ENCODE assay signal across 8 mouse cellular contexts in the genomic region with DNA sequence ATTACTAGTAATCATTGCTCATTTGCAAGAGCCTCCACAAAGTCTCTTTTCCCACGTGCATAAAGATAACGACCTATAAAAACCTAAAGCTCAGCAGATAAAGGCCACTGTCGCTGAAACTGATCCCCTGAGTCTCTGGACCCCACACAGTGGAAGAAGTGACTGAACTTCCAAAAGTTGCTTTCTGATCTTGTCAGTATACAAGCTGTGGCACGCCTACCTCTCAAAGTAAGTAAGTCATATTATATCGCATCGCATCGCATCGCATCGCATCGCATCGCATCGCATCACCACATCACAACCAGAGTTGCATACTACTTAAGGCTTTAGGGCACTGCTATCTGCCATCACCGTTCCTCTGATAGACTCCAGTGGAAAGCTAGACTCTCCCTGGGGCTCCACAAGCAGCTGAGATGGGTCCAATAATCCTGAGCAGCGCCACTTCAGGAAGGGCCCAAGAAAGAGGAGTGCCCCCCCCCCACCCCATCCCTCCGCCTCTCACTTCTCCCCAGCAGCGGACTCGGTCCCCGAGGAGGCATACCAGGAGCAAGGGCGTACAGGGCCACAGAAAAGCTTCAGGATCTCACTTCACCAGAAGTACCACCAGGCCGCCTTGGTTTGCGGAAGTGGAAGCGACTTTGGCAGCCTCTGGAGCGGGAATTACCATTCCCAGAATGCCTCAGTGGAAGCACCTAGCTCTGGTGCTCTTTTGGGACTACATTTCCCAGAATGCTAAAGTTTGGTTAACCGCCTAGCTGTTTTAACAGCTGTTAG. TPM values are rescaled to one million over a fixed set of nuclear protein-coding genes. Genes with fewer than 3 reads are reported as not detected.
DNase-seq lines count a peak whose midpoint lies in the region; ATAC-seq and TF ChIP-seq lines count a peak whose summit lies in the region.

No protein-coding gene starts in this region.

- peaks cover 31% of the 10 kb centered on the region for H3K36me3 ChIP-seq in hindbrain, embryonic 13.5 days
- H3K36me3 ChIP-seq in lung, postnatal 0 days (ENCODE audit: insufficient read depth, low read length) = no peaks in the 10 kb centered on the region

- H3K4me3 ChIP-seq in hindbrain, embryonic 13.5 days = peak overlapping the region; percentile 62
- peak overlapping the region; percentile 65 for H3K4me3 ChIP-seq in lung, postnatal 0 days (ENCODE audit: low read depth, low read length)

- H3K4me2 ChIP-seq in hindbrain, embryonic 13.5 days = peak overlapping the region; percentile 67
- peak overlapping the region; percentile 71 for H3K4me2 ChIP-seq in lung, postnatal 0 days (replicated peaks; ENCODE audit: low read depth, low read length)

- peak overlapping the region; percentile 77 for H3K27ac ChIP-seq in hindbrain, embryonic 13.5 days
- peak overlapping the region; percentile 44 for H3K27ac ChIP-seq in lung, postnatal 0 days (ENCODE audit: low read length)

- TF ChIP-seq CTCF in lung, postnatal 0 days (IDR thresholded peaks at IDR 0.05) = no peak

- H3K27me3 ChIP-seq in hindbrain, embryonic 13.5 days = 0 out of 2 replicates have a peak, but pooled peaks cover 2% of the 10 kb centered on the region
- no peaks in the 10 kb centered on the region for H3K27me3 ChIP-seq in lung, postnatal 0 days (replicated peaks; ENCODE audit: insufficient read depth, low read length)

- peak overlapping the region; percentile 81 for H3K9ac ChIP-seq in hindbrain, embryonic 13.5 days
- H3K9ac ChIP-seq in lung, postnatal 0 days (replicated peaks; ENCODE audit: low read depth) = peak overlapping the region; percentile 78

- H3K4me1 ChIP-seq in hindbrain, embryonic 13.5 days (replicated peaks) = peaks cover 9% of the 10 kb centered on the region
- H3K4me1 ChIP-seq in lung, postnatal 0 days (ENCODE audit: insufficient read depth, low read depth, low read length) = no peaks in the 10 kb centered on the region

- no peaks in the 10 kb centered on the region for H3K9me3 ChIP-seq in hindbrain, embryonic 13.5 days
- H3K9me3 ChIP-seq in lung, postnatal 0 days (ENCODE audit: low read length) = no peaks in the 10 kb centered on the region

- WGBS in hindbrain, embryonic 13.5 days = 18% methylated on average over 24 of the region's 24 CpGs
- 13% methylated on average over 24 of the region's 24 CpGs for WGBS in lung, postnatal 0 days

- peak; percentile 91 for ATAC-seq in hindbrain, embryonic 13.5 days (ENCODE audit: low FRiP score)
- ATAC-seq in lung, postnatal 0 days = peak; percentile 96

- no peak for TF ChIP-seq EP300 in lung, postnatal 0 days (IDR thresholded peaks at IDR 0.05)

- peak; percentile 78 for DNase-seq in adrenal gland, adult 2 months
- DNase-seq in cerebellum, postnatal 25 days = peak; percentile 74 to 81
- DNase-seq in frontal cortex, postnatal 36 days (ENCODE audit: low spot score in 2 of 2) = peak; percentile 76 to 82
- DNase-seq in layer of hippocampus, postnatal 14 days (ENCODE audit: low spot score in 2 of 2) = peak; percentile 60 to 85
- DNase-seq in lung, postnatal 0 days (ENCODE audit: low spot score) = peak; percentile 93
- DNase-seq in ovary, postnatal 14 days (ENCODE audit: low spot score) = peak; percentile 52
- no peak for DNase-seq in spleen, postnatal 14 days (ENCODE audit: low spot score in 2 of 2)

RNA-seq across cellular contexts. Expression of a gene that starts 3.6 kb away (rescaled TPM):
- 1 to 10 TPM; 6.6 to 9.4 TPM for total RNA-seq in adrenal gland, adult 2 months (2021)
- polyA plus RNA-seq in adrenal gland, adult 2 months (2012; rRNA removed) = 0.58 and 0.70 TPM in 2 replicates
- polyA plus RNA-seq in hindbrain, embryonic 13.5 days (2015; fragmentation: Nextera tagmentation; extraction: Ambion mirVana) = 5.3 and 5.5 TPM in 2 replicates
- 10 to 100 TPM in 1 of 2 experiments, 1 to 10 TPM in 1; 9.4 to 10.3 TPM for total RNA-seq in layer of hippocampus, postnatal 14 days (2021)
- 3.7 and 4.4 TPM in 2 replicates for polyA plus RNA-seq in lung, postnatal 0 days (2015; fragmentation: Nextera tagmentation; extraction: Ambion mirVana)

RNA-seq across cellular contexts. Expression of a gene that starts 29.7 kb away (rescaled TPM):
- 1 to 10 TPM; 4.1 to 4.3 TPM for total RNA-seq in adrenal gland, adult 2 months (2021)
- 0.54 and 0.65 TPM in 2 replicates for polyA plus RNA-seq in adrenal gland, adult 2 months (2012; rRNA removed)
- 3.8 and 3.9 TPM in 2 replicates for polyA plus RNA-seq in hindbrain, embryonic 13.5 days (2015; fragmentation: Nextera tagmentation; extraction: Ambion mirVana)
- total RNA-seq in layer of hippocampus, postnatal 14 days (2021) = 1 to 10 TPM; 6.3 to 7.4 TPM
- 1.2 and 1.7 TPM in 2 replicates for polyA plus RNA-seq in lung, postnatal 0 days (2015; fragmentation: Nextera tagmentation; extraction: Ambion mirVana)

RNA-seq across cellular contexts. Expression of a gene that starts 32.8 kb away (rescaled TPM):
- total RNA-seq in adrenal gland, adult 2 months (2021) = under 1 TPM; 0.37 to 0.38 TPM
- 0.04 and 0.08 TPM in 2 replicates for polyA plus RNA-seq in adrenal gland, adult 2 months (2012; rRNA removed)
- polyA plus RNA-seq in hindbrain, embryonic 13.5 days (2015; fragmentation: Nextera tagmentation; extraction: Ambion mirVana) = 5.0 and 5.9 TPM in 2 replicates
- 1 to 10 TPM; 4.0 to 4.3 TPM for total RNA-seq in layer of hippocampus, postnatal 14 days (2021)
- 0.90 and 1.1 TPM in 2 replicates for polyA plus RNA-seq in lung, postnatal 0 days (2015; fragmentation: Nextera tagmentation; extraction: Ambion mirVana)

RNA-seq across cellular contexts. Expression of a gene that starts 46.9 kb away (rescaled TPM):
- 1 to 10 TPM; 2.2 to 3.7 TPM for total RNA-seq in adrenal gland, adult 2 months (2021)
- 0.35 and 0.44 TPM in 2 replicates for polyA plus RNA-seq in adrenal gland, adult 2 months (2012; rRNA removed)
- 4.3 and 5.8 TPM in 2 replicates for polyA plus RNA-seq in hindbrain, embryonic 13.5 days (2015; fragmentation: Nextera tagmentation; extraction: Ambion mirVana)
- 1 to 10 TPM; 6.5 to 6.9 TPM for total RNA-seq in layer of hippocampus, postnatal 14 days (2021)
- polyA plus RNA-seq in lung, postnatal 0 days (2015; fragmentation: Nextera tagmentation; extraction: Ambion mirVana) = 2.2 and 2.4 TPM in 2 replicates

Comparison
In these comparisons a context has a peak if more than half of its experiments do, and no peak if none do; other contexts are left out.
1. DNase-seq: peak in adrenal gland, adult 2 months (single experiment), cerebellum, postnatal 25 days (2 of 2), frontal cortex, postnatal 36 days (2 of 2), layer of hippocampus, postnatal 14 days (2 of 2), lung, postnatal 0 days (single experiment) and ovary, postnatal 14 days (single experiment); none in spleen, postnatal 14 days (0 of 2).